Mouse (Mus musculus) forebrain, embryonic 15.5 days (tissue): ENCODE results near the gene Mecr. TPM values are rescaled to one million over a fixed set of nuclear protein-coding genes. Genes with fewer than 3 reads are reported as not detected.
"Not testable (repeated sequence)": the region's sequence is repeated elsewhere in the genome, so short reads cannot be mapped to it uniquely, and the experiment has no call there.

Experiments used
- ATAC-seq: fragments of 200-750 bp; cut with Nextera tagmentation; replicated peaks from 2 replicates; pipeline ENCODE4 v1.8.0; 2017; ENCODE audit warnings: mild to moderate bottlenecking, moderate TSS enrichment, moderate library complexity
- H3K27ac ChIP-seq: fragments of 300-500 bp; sonication (generic); replicated peaks from 2 replicates; pipeline ENCODE4 v1.5.1; 2015; ENCODE audit warnings: mild to moderate bottlenecking, inconsistent platforms
- H3K27me3 ChIP-seq: fragments of 300-500 bp; sonication (generic); 2 replicates; pipeline ENCODE4 v1.6.1; 2015; ENCODE audit warnings: inconsistent platforms
- H3K36me3 ChIP-seq: fragments of 300-500 bp; sonication (generic); 2 replicates; pipeline ENCODE4 v1.6.1; 2015; ENCODE audit warnings: mild to moderate bottlenecking, inconsistent platforms
- H3K4me1 ChIP-seq: fragments of 300-500 bp; sonication (generic); 2 replicates; pipeline ENCODE4 v1.6.1; 2015; ENCODE audit warnings: inconsistent platforms
- H3K4me2 ChIP-seq: fragments of 300-500 bp; sonication (generic); replicated peaks from 2 replicates; pipeline ENCODE4 v1.6.1; 2015; ENCODE audit warnings: mild to moderate bottlenecking, inconsistent platforms
- H3K4me3 ChIP-seq: fragments of 300-500 bp; sonication (generic); 2 replicates; pipeline ENCODE4 v1.5.1; 2015; ENCODE audit warnings: mild to moderate bottlenecking, inconsistent platforms
- H3K9ac ChIP-seq: fragments of 300-500 bp; sonication (generic); replicated peaks from 2 replicates; pipeline ENCODE4 v1.6.1; 2015; ENCODE audit warnings: mild to moderate bottlenecking, inconsistent platforms
- H3K9me3 ChIP-seq: fragments of 300-500 bp; sonication (generic); 2 replicates; pipeline ENCODE4 v1.6.1; 2016; ENCODE audit warnings: inconsistent platforms
- WGBS: fragments of 180-500 bp; shearing (Covaris S2); methylation state at CpG from one replicate; pipeline ENCODE4 v1.1.7; 2015; ENCODE audit warnings: mixed read lengths; 5-methylcytosine and 5-hydroxymethylcytosine counted together
- polyA plus RNA-seq: library from polyadenylated mRNA; unstranded; fragments of >200 nt; fragmentation: Nextera tagmentation; extraction: Ambion mirVana; gene quantifications from 2 replicates; pipeline ENCODE4 v1.2.1, GENCODE M21; 2015

The Mecr gene
- polyA plus RNA-seq: 40.2 and 41.2 TPM in 2 replicates

DNA sequence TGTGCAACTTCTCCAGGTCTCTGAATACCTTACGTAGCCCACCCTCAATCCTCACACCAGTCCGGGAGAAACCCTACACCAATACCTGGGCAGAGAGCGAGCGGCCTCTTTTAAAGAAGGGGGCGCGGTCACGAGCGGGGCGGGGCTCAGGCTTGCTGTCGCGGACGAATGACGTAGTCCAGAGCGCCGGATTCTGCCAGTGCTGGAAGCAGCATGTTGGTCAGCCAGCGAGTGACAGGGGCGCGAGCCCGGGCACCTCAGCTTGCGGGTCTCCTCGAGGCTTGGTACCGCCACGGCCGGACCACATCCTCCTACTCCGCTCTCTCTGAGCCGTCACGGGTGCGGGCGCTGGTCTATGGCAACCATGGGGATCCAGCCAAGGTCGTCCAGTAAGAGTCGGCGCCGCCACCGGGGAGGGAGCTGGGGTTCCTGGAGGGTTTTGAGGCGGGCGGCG is at the start of gene Mecr:
Mecr (plus strand) TSS at position 181 of the 454 bp plus-strand sequence.
- peaks cover 19% of the 10 kb centered on the region for H3K4me1 ChIP-seq
- H3K9me3 ChIP-seq: no peaks in the 10 kb centered on the region
- peak within 1 kb of the TSS; percentile 93 for H3K4me2 ChIP-seq
- H3K27ac ChIP-seq: no peak within 1 kb of the TSS
- ATAC-seq: peak; percentile 81
- WGBS: under 1% methylated on average over 37 of the region's 37 CpGs
- H3K9ac ChIP-seq: peak within 1 kb of the TSS; percentile 70
- no peaks in the 10 kb centered on the region for H3K36me3 ChIP-seq
- H3K27me3 ChIP-seq: peaks cover 12% of the 10 kb centered on the region
- H3K4me3 ChIP-seq: peak within 1 kb of the TSS; percentile 89

DNA sequence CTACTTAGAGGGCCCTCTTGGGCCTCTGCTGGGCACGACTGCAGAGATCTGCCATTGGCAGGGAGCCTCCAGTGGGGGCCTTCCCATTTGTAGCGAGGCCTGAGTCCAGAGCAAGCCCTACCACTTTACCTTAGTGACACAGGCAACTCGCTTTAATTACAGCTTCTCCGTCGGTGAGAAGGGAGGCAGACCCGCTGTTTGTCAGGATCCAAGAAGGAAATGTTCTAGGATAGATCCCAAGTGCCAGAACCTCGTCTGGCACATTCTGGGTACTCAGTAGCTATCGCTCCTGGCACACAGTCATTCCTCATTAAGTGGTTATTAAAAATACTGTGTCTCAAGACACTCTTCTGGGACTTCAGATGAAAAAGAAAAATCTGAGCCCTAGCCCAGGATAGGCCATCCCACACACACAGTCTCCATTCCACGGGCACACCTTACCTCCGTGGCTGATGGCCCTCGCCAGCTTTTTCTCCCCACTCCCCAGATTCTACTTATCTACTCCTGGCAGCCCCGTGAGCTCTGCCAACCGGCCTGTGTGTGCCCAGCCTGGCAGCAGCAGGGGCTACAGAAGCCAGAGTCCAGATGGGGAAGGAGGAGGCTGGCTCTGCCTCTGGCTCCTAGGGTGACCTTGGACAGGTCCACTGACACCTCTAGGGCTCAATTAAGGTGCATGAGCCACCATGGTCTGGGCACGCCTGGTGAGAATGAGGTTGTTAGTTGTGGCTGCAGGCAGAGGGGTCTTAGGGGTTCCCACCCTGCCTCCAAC is 46.8 kb upstream of the Mecr start:
- Histone ChIP-seq H3K27me3 (no peaks in the 10 kb centered on the region), H3K9me3 (no peaks in the 10 kb centered on the region), H3K4me1 (peaks cover 10% of the 10 kb centered on the region), H3K27ac (peak overlapping the region; percentile 74), H3K4me2 (no peak overlapping the region), H3K36me3 (no peaks in the 10 kb centered on the region), H3K4me3 (no peak overlapping the region), H3K9ac (no peak overlapping the region)
- 61% methylated on average over 14 of the region's 14 CpGs for WGBS
- no peak for ATAC-seq

DNA sequence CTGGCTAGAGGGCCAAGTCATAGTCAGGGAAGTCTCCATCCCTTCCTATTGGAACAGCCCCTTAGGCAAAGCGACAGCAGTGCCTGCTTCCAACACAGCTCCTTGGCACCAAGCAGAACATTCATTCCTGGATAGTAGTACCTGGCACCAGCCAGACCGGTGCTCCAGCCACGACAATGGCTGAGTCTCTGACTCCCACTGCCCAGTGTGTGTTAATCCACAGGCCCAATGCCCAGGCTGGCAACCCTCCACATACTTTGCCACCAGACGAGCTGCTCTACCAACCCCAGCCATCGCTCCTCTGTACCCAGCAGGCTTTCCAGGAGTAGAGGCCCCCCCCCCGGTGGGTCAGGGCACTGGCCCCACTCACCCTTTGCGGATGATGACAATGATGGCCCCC is 45.8 kb upstream of the Mecr start:
- peaks cover 10% of the 10 kb centered on the region for H3K4me1 ChIP-seq
- H3K4me3 ChIP-seq: no peak overlapping the region
- no peak overlapping the region for H3K9ac ChIP-seq
- H3K27ac ChIP-seq: 0 out of 2 replicates have a peak overlapping the region, but pooled peaks have one; percentile 74
- no peaks in the 10 kb centered on the region for H3K36me3 ChIP-seq
- 0 out of 2 replicates have a peak, but pooled peaks have one; percentile 24 for ATAC-seq
- H3K4me2 ChIP-seq: no peak overlapping the region
- WGBS: 68% methylated on average over 7 of the region's 7 CpGs
- no peaks in the 10 kb centered on the region for H3K27me3 ChIP-seq
- no peaks in the 10 kb centered on the region for H3K9me3 ChIP-seq

DNA sequence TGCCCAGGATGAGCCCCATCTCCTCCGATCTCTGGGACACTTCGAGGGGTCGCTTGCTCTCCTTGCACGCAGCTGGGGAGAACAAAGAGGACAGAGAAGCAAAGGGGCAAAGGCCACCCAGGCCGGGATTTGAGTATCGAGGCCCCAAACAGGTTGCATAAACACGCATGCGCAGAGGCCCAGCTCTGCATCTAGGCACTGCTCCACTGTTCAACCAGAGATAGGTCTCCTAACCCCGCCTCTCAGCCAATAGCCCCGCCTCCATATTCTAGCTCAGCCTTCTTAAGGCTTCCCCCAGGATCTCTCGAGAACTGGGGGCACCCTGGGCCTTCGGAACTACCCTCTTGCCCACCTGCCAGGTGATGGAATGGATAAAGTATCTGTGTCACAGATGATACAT is 45.4 kb upstream of the Mecr start:
- Histone ChIP-seq H3K9ac (no peak overlapping the region), H3K4me3 (no peak overlapping the region), H3K27ac (no peak overlapping the region), H3K4me1 (peaks cover 10% of the 10 kb centered on the region), H3K27me3 (no peaks in the 10 kb centered on the region), H3K36me3 (no peaks in the 10 kb centered on the region), H3K4me2 (no peak overlapping the region), H3K9me3 (no peaks in the 10 kb centered on the region)
- WGBS: 53% methylated on average over 12 of the region's 12 CpGs
- no peak for ATAC-seq

DNA sequence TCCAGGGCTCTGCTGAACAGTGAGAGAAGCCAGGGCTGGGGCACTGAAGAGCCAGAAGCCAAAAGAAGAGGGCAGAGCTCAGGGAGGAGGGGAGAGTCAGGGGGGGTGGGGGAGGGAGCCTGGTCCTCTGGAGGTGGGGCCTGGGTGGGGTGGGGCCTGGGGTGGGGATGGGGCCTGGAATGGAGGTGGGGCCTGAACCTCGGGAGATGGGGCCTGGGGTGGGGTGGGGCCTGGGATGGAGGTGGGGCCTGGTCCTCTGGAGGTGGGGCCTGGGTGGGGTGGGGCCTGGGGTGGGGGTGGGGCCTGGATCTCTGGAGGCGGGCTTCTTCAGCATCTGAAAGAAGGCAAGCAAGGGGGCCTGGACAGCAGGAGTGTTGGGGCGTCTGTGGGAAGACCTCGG is 44.3 kb upstream of the Mecr start:
- no peak overlapping the region for H3K27ac ChIP-seq
- no peaks in the 10 kb centered on the region for H3K27me3 ChIP-seq
- H3K9me3 ChIP-seq: no peaks in the 10 kb centered on the region
- peaks cover 10% of the 10 kb centered on the region for H3K4me1 ChIP-seq
- 20% methylated on average over 3 of the region's 4 CpGs for WGBS
- no peak overlapping the region for H3K9ac ChIP-seq
- no peaks in the 10 kb centered on the region for H3K36me3 ChIP-seq
- H3K4me3 ChIP-seq: no peak overlapping the region
- H3K4me2 ChIP-seq: no peak overlapping the region
- ATAC-seq: no peak

DNA sequence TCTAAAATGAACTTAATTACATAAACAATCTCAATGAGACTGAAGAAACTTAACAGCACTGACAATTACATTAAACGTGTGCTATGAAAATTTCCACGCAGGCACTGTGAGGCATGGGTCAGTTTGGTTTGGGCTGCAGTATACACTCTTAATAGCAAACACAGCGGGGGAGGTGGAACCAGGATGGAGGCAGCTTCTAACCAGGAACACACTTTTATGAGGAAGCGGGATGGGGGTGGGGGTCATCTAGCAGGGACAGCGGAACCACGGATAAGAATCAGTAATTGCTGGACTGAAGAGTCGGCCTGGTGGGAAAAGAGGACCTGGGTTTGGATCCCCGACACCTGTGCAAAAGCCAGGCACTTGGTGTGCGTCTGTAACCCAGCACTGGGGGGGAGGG is 39.4 kb upstream of the Mecr start:
- H3K4me3 ChIP-seq: no peak overlapping the region
- H3K4me2 ChIP-seq: no peak overlapping the region
- no peaks in the 10 kb centered on the region for H3K9me3 ChIP-seq
- WGBS: 88% methylated on average over 9 of the region's 9 CpGs
- ATAC-seq: no peak
- no peaks in the 10 kb centered on the region for H3K36me3 ChIP-seq
- no peak overlapping the region for H3K27ac ChIP-seq
- no peak overlapping the region for H3K9ac ChIP-seq
- no peaks in the 10 kb centered on the region for H3K27me3 ChIP-seq
- H3K4me1 ChIP-seq: no peaks in the 10 kb centered on the region

DNA sequence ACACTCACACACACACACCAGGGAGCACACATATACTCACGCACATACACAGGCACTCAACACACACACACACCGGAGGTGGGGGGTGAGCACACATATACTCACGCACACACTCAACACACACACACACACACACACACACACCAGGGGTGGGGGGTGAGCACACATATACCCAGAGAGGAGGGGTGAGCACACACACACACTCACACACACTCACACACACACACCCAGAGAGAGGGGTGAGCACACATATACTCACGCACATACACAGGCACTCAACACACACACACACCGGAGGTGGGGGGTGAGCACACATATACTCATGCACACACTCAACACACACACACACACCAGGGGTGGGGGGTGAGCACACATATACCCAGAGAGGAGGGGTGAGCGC is 38.5 kb upstream of the Mecr start:
- peak; percentile 66; the same call in 1 of the 2 replicates for ATAC-seq
- H3K4me3 ChIP-seq, H3K4me1 ChIP-seq, H3K36me3 ChIP-seq, H3K9me3 ChIP-seq, H3K27me3 ChIP-seq, H3K9ac ChIP-seq, H3K4me2 ChIP-seq, H3K27ac ChIP-seq: not testable (repeated sequence)
- WGBS: 97% methylated on average over 5 of the region's 6 CpGs

DNA sequence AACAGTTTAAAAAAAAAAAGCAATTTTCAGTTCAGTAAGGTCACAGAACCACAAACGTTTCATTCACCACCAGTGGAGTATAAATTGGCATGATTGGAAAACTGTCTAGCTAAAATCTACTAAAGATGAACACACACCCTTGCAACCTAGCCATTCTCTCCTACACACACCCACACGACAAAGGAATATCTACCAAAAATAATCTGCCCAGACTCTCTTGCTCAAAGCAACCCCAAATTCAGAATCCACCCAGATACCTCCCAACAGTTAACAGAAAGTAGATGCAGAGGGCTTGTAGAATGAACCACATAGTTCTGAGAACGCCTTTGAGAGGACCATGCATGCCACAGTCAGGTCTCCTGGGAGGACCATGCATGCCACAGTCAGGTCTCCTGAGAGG is 38.0 kb upstream of the Mecr start:
- H3K4me1 ChIP-seq: no peaks in the 10 kb centered on the region
- no peak for ATAC-seq
- H3K4me2 ChIP-seq: no peak overlapping the region
- H3K27ac ChIP-seq: no peak overlapping the region
- H3K4me3 ChIP-seq: no peak overlapping the region
- no peak overlapping the region for H3K9ac ChIP-seq
- H3K36me3 ChIP-seq: no peaks in the 10 kb centered on the region
- H3K27me3 ChIP-seq: no peaks in the 10 kb centered on the region
- no peaks in the 10 kb centered on the region for H3K9me3 ChIP-seq
- WGBS: 77% methylated on average over 3 of the region's 3 CpGs

DNA sequence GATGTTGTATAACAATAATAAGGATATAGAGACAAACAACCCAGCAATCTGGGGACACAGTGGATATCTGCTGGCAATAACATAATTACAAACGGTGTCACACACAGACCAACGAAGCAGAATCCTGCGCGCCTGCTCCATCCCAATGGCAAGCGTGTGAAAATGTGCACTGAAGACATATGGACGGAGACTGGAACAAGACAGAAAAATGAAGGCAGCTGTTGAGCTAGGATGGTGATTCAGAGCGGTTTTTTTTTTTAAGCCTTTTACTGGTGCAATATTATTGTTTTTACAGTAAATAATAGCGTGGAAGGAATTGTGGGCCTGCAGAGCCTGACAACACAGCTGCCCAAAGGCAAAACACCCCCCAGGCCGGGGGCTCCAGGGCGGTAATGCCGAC is 30.8 kb upstream of the Mecr start:
- peak overlapping the region; percentile 53; the same call in 1 of the 2 replicates for H3K27ac ChIP-seq
- H3K36me3 ChIP-seq: no peaks in the 10 kb centered on the region
- H3K9ac ChIP-seq: no peak overlapping the region
- ATAC-seq: no peak
- no peak overlapping the region for H3K4me2 ChIP-seq
- H3K4me1 ChIP-seq: peaks cover 6% of the 10 kb centered on the region; the same call in 1 of the 2 replicates
- WGBS: 70% methylated on average over 11 of the region's 11 CpGs
- H3K4me3 ChIP-seq: no peak overlapping the region
- H3K27me3 ChIP-seq: no peaks in the 10 kb centered on the region
- no peaks in the 10 kb centered on the region for H3K9me3 ChIP-seq

DNA sequence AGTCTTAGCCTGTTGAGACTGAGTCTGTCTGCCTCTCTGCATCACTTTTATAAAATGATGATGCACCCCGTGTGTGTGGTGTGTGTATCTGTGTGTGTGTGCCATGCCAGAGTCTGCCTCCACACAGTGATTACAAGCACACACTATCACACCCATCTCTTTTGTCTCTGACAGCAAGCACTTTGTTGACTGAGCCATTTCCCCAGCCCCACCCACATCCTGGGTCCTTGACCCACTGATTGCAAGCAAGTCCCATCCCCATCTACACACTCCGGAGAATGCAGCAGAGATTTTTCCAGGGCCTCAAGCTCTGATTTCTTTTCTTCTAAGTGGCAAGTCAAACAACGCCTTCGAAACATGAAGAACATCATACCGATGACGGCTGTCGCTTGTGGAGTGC is 29.5 kb upstream of the Mecr start:
- no peak for ATAC-seq
- H3K4me1 ChIP-seq: peaks cover 6% of the 10 kb centered on the region; the same call in 1 of the 2 replicates
- H3K9me3 ChIP-seq: no peaks in the 10 kb centered on the region
- H3K4me2 ChIP-seq: no peak overlapping the region
- H3K36me3 ChIP-seq: no peaks in the 10 kb centered on the region
- 93% methylated on average over 7 of the region's 7 CpGs for WGBS
- no peaks in the 10 kb centered on the region for H3K27me3 ChIP-seq
- no peak overlapping the region for H3K9ac ChIP-seq
- no peak overlapping the region for H3K27ac ChIP-seq
- no peak overlapping the region for H3K4me3 ChIP-seq

DNA sequence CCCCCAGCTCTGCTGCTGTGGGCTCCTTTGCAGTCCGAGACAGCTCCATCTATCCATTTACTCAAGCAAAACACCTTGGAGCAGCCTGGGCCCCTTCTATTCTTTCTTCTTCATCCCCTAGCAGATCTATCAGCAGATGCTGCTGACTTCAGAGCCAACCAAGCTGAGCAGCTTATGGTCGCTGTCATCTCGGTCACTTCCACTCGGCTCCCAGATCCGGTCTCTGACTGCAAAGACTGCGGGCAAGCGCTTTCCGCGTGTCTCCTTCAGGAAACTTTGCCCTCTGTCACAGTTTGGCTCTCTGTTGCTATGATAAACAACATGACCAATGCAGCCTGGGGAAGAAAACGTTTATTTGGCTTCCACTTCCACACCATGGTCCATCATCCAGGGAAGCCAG is 28.4 kb upstream of the Mecr start:
- Histone ChIP-seq H3K4me1 (peaks cover 6% of the 10 kb centered on the region; the same call in 1 of the 2 replicates), H3K27ac (no peak overlapping the region), H3K4me2 (no peak overlapping the region), H3K9ac (no peak overlapping the region), H3K4me3 (no peak overlapping the region), H3K9me3 (no peaks in the 10 kb centered on the region), H3K36me3 (no peaks in the 10 kb centered on the region; the same call in 1 of the 2 replicates), H3K27me3 (no peaks in the 10 kb centered on the region)
- ATAC-seq: no peak
- WGBS: 95% methylated on average over 10 of the region's 10 CpGs

DNA sequence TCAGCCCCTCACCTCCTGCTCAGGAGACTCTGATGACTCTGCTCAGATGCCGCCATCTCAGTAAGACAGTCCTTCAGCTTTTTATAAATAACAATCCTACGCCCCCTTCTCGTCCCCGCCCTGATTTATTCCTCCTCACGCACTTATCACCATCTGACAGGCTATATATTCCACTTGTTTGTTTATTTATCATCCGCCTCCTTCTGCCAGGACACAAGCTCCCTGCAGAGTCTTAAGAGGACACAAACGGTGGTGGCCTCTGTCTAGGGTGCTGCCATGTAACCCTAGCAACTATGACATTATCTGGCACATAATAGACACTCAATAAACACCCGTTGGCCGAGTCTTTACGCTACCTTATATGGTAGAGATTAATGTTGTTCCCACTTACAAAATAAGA is 27.5 kb upstream of the Mecr start:
- WGBS: 83% methylated on average over 10 of the region's 10 CpGs
- H3K4me2 ChIP-seq: no peak overlapping the region
- no peaks in the 10 kb centered on the region; the same call in 1 of the 2 replicates for H3K36me3 ChIP-seq
- no peak overlapping the region for H3K27ac ChIP-seq
- H3K9me3 ChIP-seq: no peaks in the 10 kb centered on the region
- no peak overlapping the region for H3K9ac ChIP-seq
- no peaks in the 10 kb centered on the region for H3K27me3 ChIP-seq
- ATAC-seq: no peak
- H3K4me3 ChIP-seq: no peak overlapping the region
- peaks cover 6% of the 10 kb centered on the region; the same call in 1 of the 2 replicates for H3K4me1 ChIP-seq
